Mouse (Mus musculus) heart, embryonic 12.5 days (tissue): ENCODE data around the gene Olfr457. TPM values are rescaled to one million over a fixed set of nuclear protein-coding genes. Genes with fewer than 3 reads are reported as not detected.

ENCODE experiments used
- ATAC-seq: fragments of 200-750 bp; cut with Nextera tagmentation; 2 replicates; pipeline ENCODE4 v1.8.0; 2017; ENCODE audit warnings: moderate TSS enrichment, moderate library complexity; ENCODE audit not compliant: insufficient number of reproducible peaks, low FRiP score
- H3K27ac ChIP-seq: fragments of 300-500 bp; sonication (generic); 2 replicates; pipeline ENCODE4 v1.5.1; 2016; ENCODE audit warnings: mild to moderate bottlenecking, moderate library complexity; ENCODE audit not compliant: poor library complexity, severe bottlenecking
- H3K27me3 ChIP-seq: fragments of 300-500 bp; sonication (generic); replicated peaks from 2 replicates; pipeline ENCODE4 v1.6.1; 2016; ENCODE audit warnings: mild to moderate bottlenecking, moderate library complexity
- H3K36me3 ChIP-seq: fragments of 300-500 bp; sonication (generic); 2 replicates; pipeline ENCODE4 v1.6.1; 2016; ENCODE audit warnings: mild to moderate bottlenecking, moderate library complexity
- H3K4me1 ChIP-seq: fragments of 300-500 bp; sonication (generic); replicated peaks from 2 replicates; pipeline ENCODE4 v1.6.1; 2016; ENCODE audit warnings: mild to moderate bottlenecking
- H3K4me2 ChIP-seq: fragments of 300-500 bp; sonication (generic); 2 replicates; pipeline ENCODE4 v1.6.1; 2016; ENCODE audit warnings: mild to moderate bottlenecking, moderate library complexity
- H3K4me3 ChIP-seq: fragments of 300-500 bp; sonication (generic); 2 replicates; pipeline ENCODE4 v1.5.1; 2016; ENCODE audit warnings: mild to moderate bottlenecking
- H3K9ac ChIP-seq: fragments of 300-500 bp; sonication (generic); 2 replicates; pipeline ENCODE4 v1.6.1; 2016; ENCODE audit warnings: mild to moderate bottlenecking, moderate library complexity
- H3K9me3 ChIP-seq: fragments of 300-500 bp; sonication (generic); replicated peaks from 2 replicates; pipeline ENCODE4 v1.6.1; 2016; ENCODE audit warnings: mild to moderate bottlenecking, moderate library complexity
- WGBS: fragments of 180-500 bp; shearing (Covaris S2); methylation state at CpG from one replicate; pipeline ENCODE4 v1.1.7; 2016; 5-methylcytosine and 5-hydroxymethylcytosine counted together
- polyA plus RNA-seq: library from polyadenylated mRNA; unstranded; fragments of >200 nt; fragmentation: Nextera tagmentation; extraction: Ambion mirVana; gene quantifications from 2 replicates; pipeline ENCODE4 v1.2.1, GENCODE M21; 2016

The Olfr457 gene
- polyA plus RNA-seq, 1 experiment from 2014 or later = not detected

GRCm38 (mm10) chr6:42441395-42441794 lies 34.7 kb downstream of the Olfr457 start:
- ATAC-seq = no peak
- Histone ChIP-seq H3K4me2 (no peak overlapping the region), H3K9me3 (no peaks in the 10 kb centered on the region), H3K27ac (no peak overlapping the region), H3K9ac (no peak overlapping the region), H3K27me3 (no peaks in the 10 kb centered on the region), H3K36me3 (no peaks in the 10 kb centered on the region), H3K4me3 (no peak overlapping the region), H3K4me1 (0 out of 2 replicates have a peak, but pooled peaks cover 3% of the 10 kb centered on the region)
- WGBS = 35% methylated on average over 2 of the region's 2 CpGs

- H3K4me3 ChIP-seq = no peak overlapping the region
- no peaks in the 10 kb centered on the region for H3K36me3 ChIP-seq
- no peak overlapping the region for H3K9ac ChIP-seq
- H3K4me1 ChIP-seq = no peaks in the 10 kb centered on the region
- ATAC-seq = no peak
- no peaks in the 10 kb centered on the region for H3K27me3 ChIP-seq
- H3K4me2 ChIP-seq = no peak overlapping the region
- WGBS = 76% methylated on average over 2 of the region's 2 CpGs
- no peak overlapping the region for H3K27ac ChIP-seq
- no peaks in the 10 kb centered on the region for H3K9me3 ChIP-seq
These were observed 40.6 kb downstream of the Olfr457 start for GRCm38 (mm10) chr6:42435490-42435889.

- H3K27ac ChIP-seq = no peak within 1 kb of the TSS
- ATAC-seq = peak; percentile 42; the same call in 1 of the 2 replicates
- H3K9ac ChIP-seq = no peak within 1 kb of the TSS
- H3K9me3 ChIP-seq = no peaks in the 10 kb centered on the region
- no peaks in the 10 kb centered on the region for H3K36me3 ChIP-seq
- H3K4me1 ChIP-seq = no peaks in the 10 kb centered on the region
- no peaks in the 10 kb centered on the region for H3K27me3 ChIP-seq
- H3K4me2 ChIP-seq = no peak within 1 kb of the TSS
- no peak within 1 kb of the TSS for H3K4me3 ChIP-seq
- 45% methylated on average over 6 of the region's 6 CpGs for WGBS
These were observed 41.7 kb downstream of the Olfr457 start, which contains the start of gene Tas2r126 for GRCm38 (mm10) chr6:42434446-42434845. Tas2r126 (plus strand) TSS chr6:42434535.

- Histone ChIP-seq H3K4me2 (no peak overlapping the region), H3K27me3 (no peaks in the 10 kb centered on the region), H3K9ac (no peak overlapping the region), H3K36me3 (no peaks in the 10 kb centered on the region), H3K4me3 (no peak overlapping the region), H3K9me3 (no peaks in the 10 kb centered on the region), H3K4me1 (no peaks in the 10 kb centered on the region), H3K27ac (no peak overlapping the region)
- WGBS = 49% methylated on average over 2 of the region's 2 CpGs
- no peak for ATAC-seq
These were observed 42.6 kb downstream of the Olfr457 start for GRCm38 (mm10) chr6:42433554-42433953.

- H3K9ac ChIP-seq = no peak overlapping the region
- no peaks in the 10 kb centered on the region for H3K27me3 ChIP-seq
- H3K27ac ChIP-seq = no peak overlapping the region
- 61% methylated on average over 4 of the region's 4 CpGs for WGBS
- H3K36me3 ChIP-seq = no peaks in the 10 kb centered on the region
- no peaks in the 10 kb centered on the region for H3K4me1 ChIP-seq
- H3K4me2 ChIP-seq = no peak overlapping the region
- H3K4me3 ChIP-seq = no peak overlapping the region
- no peak for ATAC-seq
- H3K9me3 ChIP-seq = no peaks in the 10 kb centered on the region
These were observed 49.8 kb downstream of the Olfr457 start for GRCm38 (mm10) chr6:42426337-42426736.

GRCm38 (mm10) chr6:42424472-42424871 lies 51.7 kb downstream of the Olfr457 start:
- no peak for ATAC-seq
- no peak overlapping the region for H3K4me2 ChIP-seq
- no peaks in the 10 kb centered on the region for H3K4me1 ChIP-seq
- WGBS = 93% methylated on average over 3 of the region's 3 CpGs
- H3K9ac ChIP-seq = no peak overlapping the region
- H3K9me3 ChIP-seq = no peaks in the 10 kb centered on the region
- H3K4me3 ChIP-seq = no peak overlapping the region
- no peaks in the 10 kb centered on the region for H3K27me3 ChIP-seq
- no peak overlapping the region for H3K27ac ChIP-seq
- H3K36me3 ChIP-seq = no peaks in the 10 kb centered on the region

- no peaks in the 10 kb centered on the region for H3K27me3 ChIP-seq
- H3K36me3 ChIP-seq = no peaks in the 10 kb centered on the region
- H3K9ac ChIP-seq = no peak overlapping the region
- 77% methylated on average over 2 of the region's 2 CpGs for WGBS
- ATAC-seq = no peak
- no peaks in the 10 kb centered on the region for H3K4me1 ChIP-seq
- no peak overlapping the region for H3K4me3 ChIP-seq
- no peak overlapping the region for H3K4me2 ChIP-seq
- H3K9me3 ChIP-seq = no peaks in the 10 kb centered on the region
- H3K27ac ChIP-seq = no peak overlapping the region
These were observed 54.7 kb downstream of the Olfr457 start for GRCm38 (mm10) chr6:42421439-42421838.

GRCm38 (mm10) chr6:42419443-42419842 lies 56.7 kb downstream of the Olfr457 start:
- ATAC-seq = no peak
- WGBS = 80% methylated on average over 2 of the region's 2 CpGs
- no peak overlapping the region for H3K4me2 ChIP-seq

More at GRCm38 (mm10) chr6:42419443-42419842, 56.7 kb downstream of the Olfr457 start:
- H3K4me1 ChIP-seq = no peaks in the 10 kb centered on the region
- H3K4me3 ChIP-seq = no peak overlapping the region
- H3K9me3 ChIP-seq = no peaks in the 10 kb centered on the region
- no peak overlapping the region for H3K27ac ChIP-seq
- H3K36me3 ChIP-seq = no peaks in the 10 kb centered on the region
- no peak overlapping the region for H3K9ac ChIP-seq
- no peaks in the 10 kb centered on the region for H3K27me3 ChIP-seq

Other genes with a start within 250 kb of the Olfr457 start
- gene Gstk1, start 230.4 kb downstream of the Olfr457 start, polyA plus RNA-seq = 9.9 and 10.9 TPM in 2 replicates
- gene Tmem139, start 214.4 kb downstream of the Olfr457 start, polyA plus RNA-seq = 0.19 and 0.27 TPM in 2 replicates
- gene Casp2, start 211.3 kb downstream of the Olfr457 start, polyA plus RNA-seq = 37.6 and 38.1 TPM in 2 replicates
- gene Clcn1, start 189.7 kb downstream of the Olfr457 start, polyA plus RNA-seq = 0.73 and 1.0 TPM in 2 replicates
- gene Fam131b, start 151.7 kb downstream of the Olfr457 start, polyA plus RNA-seq = 0.37 and 0.52 TPM in 2 replicates
- 213 and 219 TPM in 2 replicates for gene Zyx, start 126.7 kb downstream of the Olfr457 start, polyA plus RNA-seq
- gene Epha1, start 103.1 kb downstream of the Olfr457 start, polyA plus RNA-seq = 4.7 and 5.5 TPM in 2 replicates
- gene Tas2r143, start 76.1 kb downstream of the Olfr457 start, polyA plus RNA-seq = not detected in 2 replicates
- gene Tas2r135, start 70.9 kb downstream of the Olfr457 start, polyA plus RNA-seq = not detected in 2 replicates
- not detected in 2 replicates for gene Tas2r126, start 41.8 kb downstream of the Olfr457 start, polyA plus RNA-seq
- not detected in 2 replicates for gene Olfr458, start 11.1 kb downstream of the Olfr457 start, polyA plus RNA-seq
- gene Olfr456, start 10.9 kb upstream of the Olfr457 start, polyA plus RNA-seq = not detected in 2 replicates
- gene Olfr455, start 71.3 kb upstream of the Olfr457 start, polyA plus RNA-seq = not detected in 2 replicates
- gene Tcaf3, start 121.4 kb upstream of the Olfr457 start, polyA plus RNA-seq = not detected in 2 replicates
- gene Tcaf2, start 168.9 kb upstream of the Olfr457 start, polyA plus RNA-seq = 3.0 and 3.1 TPM in 2 replicates
- 60.3 and 61.6 TPM in 2 replicates for gene Tcaf1, start 233.8 kb upstream of the Olfr457 start, polyA plus RNA-seq